Mouse (Mus musculus): ENCODE measurements around the gene Trim44. TPM values are rescaled to one million over a fixed set of nuclear protein-coding genes. Genes with fewer than 3 reads are reported as not detected.
A peak's percentile ranks its signal among the peaks of the same experiment; 100 is the strongest.

Gene Trim44
- total and polyA plus RNA-seq, 2 experiments from 2014 or later, result 41.2 to 116 TPM

DNA sequence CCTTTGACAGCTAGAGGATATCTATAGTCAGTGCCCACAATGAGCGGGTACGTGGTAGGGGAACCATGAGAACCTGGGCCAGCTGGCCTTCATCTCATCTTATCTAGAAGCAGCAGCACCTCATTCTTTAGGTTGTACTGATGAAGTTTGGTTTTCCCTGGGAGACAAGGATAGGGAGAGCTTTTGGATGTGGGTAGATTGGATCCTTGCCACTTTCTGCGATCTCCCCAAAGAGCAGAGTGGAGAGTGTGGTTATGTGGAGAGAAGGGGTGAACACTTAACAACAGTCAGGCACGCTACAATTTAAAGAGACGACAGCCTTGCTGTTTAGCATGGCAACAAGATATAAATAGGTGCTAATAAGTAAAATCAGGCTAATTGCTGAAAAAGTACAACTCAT, 119.0 kb downstream of the Trim44 start:
- H3K4me3 ChIP-seq (ENCODE audit: low read depth, low read length), result no peak overlapping the region
- TF ChIP-seq CTCF (IDR thresholded peaks at IDR 0.05; ENCODE audit: low read depth), result no peak
- no peak overlapping the region for H3K4me2 ChIP-seq (ENCODE audit: low read depth)
- no peak overlapping the region for H3K27ac ChIP-seq (ENCODE audit: low read depth, low read length)
- no peaks in the 10 kb centered on the region for H3K27me3 ChIP-seq (ENCODE audit: insufficient read depth, low read length)
- H3K4me1 ChIP-seq (ENCODE audit: insufficient read depth), result 0 out of 2 replicates have a peak, but pooled peaks cover 3% of the 10 kb centered on the region
- H3K36me3 ChIP-seq (ENCODE audit: insufficient read depth), result no peaks in the 10 kb centered on the region
- H3K9me3 ChIP-seq (ENCODE audit: low read length), result no peaks in the 10 kb centered on the region
- no peak for DNase-seq
- H3K9ac ChIP-seq, result no peak overlapping the region
- ATAC-seq, result no peak
- WGBS, result 73% methylated on average over 5 of the region's 5 CpGs

DNA sequence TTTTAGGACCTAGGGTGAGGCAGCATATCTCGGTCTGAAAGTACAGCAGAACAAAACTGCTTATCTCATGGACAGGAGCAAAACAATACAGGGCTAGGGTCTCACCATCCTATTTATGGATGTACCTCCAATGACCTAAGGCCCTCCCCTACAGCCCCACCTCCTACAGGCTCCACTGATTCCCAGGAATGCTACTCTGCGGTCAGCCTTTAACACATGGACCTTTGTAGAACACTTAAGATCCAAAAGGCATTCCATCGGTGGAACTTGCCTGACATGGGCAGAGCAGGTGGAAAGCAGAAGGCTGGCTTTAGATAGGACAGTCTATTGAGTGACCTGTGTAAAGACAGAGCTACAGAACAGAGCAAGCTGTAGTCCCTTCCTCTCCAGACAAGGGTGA, 120.3 kb downstream of the Trim44 start:
- no peaks in the 10 kb centered on the region for H3K36me3 ChIP-seq (ENCODE audit: insufficient read depth)
- H3K27ac ChIP-seq (ENCODE audit: low read depth, low read length), result no peak overlapping the region
- ATAC-seq, result no peak
- H3K9me3 ChIP-seq (ENCODE audit: low read length), result no peaks in the 10 kb centered on the region
- no peak overlapping the region for H3K4me3 ChIP-seq (ENCODE audit: low read depth, low read length)
- no peak overlapping the region for H3K9ac ChIP-seq
- WGBS, result 66% methylated on average over 3 of the region's 3 CpGs
- H3K27me3 ChIP-seq (ENCODE audit: insufficient read depth, low read length), result no peaks in the 10 kb centered on the region
- no peak for TF ChIP-seq CTCF (IDR thresholded peaks at IDR 0.05; ENCODE audit: low read depth)
- 0 out of 2 replicates have a peak, but pooled peaks cover 3% of the 10 kb centered on the region for H3K4me1 ChIP-seq (ENCODE audit: insufficient read depth)
- no peak overlapping the region for H3K4me2 ChIP-seq (ENCODE audit: low read depth)
- DNase-seq, result no peak

DNA sequence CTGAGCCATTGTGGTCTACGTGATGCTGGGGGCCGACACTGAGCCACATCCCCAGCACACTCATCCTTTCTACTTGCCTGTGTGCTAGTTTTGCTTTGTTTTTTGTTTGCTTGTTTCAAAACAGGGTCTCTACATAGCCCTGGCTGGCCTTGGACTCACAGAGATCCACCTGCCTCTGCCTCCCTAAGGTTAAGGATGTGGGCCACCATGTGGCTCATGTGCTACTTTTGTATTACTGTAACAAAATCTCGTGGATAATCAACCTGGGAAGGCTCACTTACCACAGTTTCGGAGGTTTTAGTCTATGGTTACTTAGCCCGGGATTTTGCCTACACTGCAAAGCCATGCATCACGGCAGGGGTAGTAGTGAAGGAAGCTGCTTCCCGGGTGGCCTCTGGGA, 125.5 kb downstream of the Trim44 start:
- Histone ChIP-seq H3K9ac (no peak overlapping the region), H3K36me3 (ENCODE audit: insufficient read depth) (no peaks in the 10 kb centered on the region), H3K27me3 (ENCODE audit: insufficient read depth, low read length) (no peaks in the 10 kb centered on the region), H3K27ac (ENCODE audit: low read depth, low read length) (no peak overlapping the region), H3K9me3 (ENCODE audit: low read length) (no peaks in the 10 kb centered on the region), H3K4me1 (ENCODE audit: insufficient read depth) (no peaks in the 10 kb centered on the region), H3K4me3 (ENCODE audit: low read depth, low read length) (no peak overlapping the region), H3K4me2 (ENCODE audit: low read depth) (no peak overlapping the region)
- no peak for TF ChIP-seq CTCF (IDR thresholded peaks at IDR 0.05; ENCODE audit: low read depth)
- DNase-seq, result no peak
- 83% methylated on average over 7 of the region's 7 CpGs for WGBS
- no peak for ATAC-seq

- H3K4me2 ChIP-seq (ENCODE audit: low read depth), result no peak overlapping the region
- no peak overlapping the region for H3K9ac ChIP-seq
- H3K4me3 ChIP-seq (ENCODE audit: low read depth, low read length), result no peak overlapping the region
- H3K27ac ChIP-seq (ENCODE audit: low read depth, low read length), result no peak overlapping the region
- WGBS, result 71% methylated on average over 7 of the region's 7 CpGs
- no peak for TF ChIP-seq CTCF (IDR thresholded peaks at IDR 0.05; ENCODE audit: low read depth)
- no peak for DNase-seq
- no peaks in the 10 kb centered on the region for H3K9me3 ChIP-seq (ENCODE audit: low read length)
- ATAC-seq, result no peak
- H3K4me1 ChIP-seq (ENCODE audit: insufficient read depth), result no peaks in the 10 kb centered on the region
- no peaks in the 10 kb centered on the region for H3K36me3 ChIP-seq (ENCODE audit: insufficient read depth)
- H3K27me3 ChIP-seq (ENCODE audit: insufficient read depth, low read length), result no peaks in the 10 kb centered on the region
Observed at GRCm38 (mm10) chr2:102279779-102280178, 127.8 kb downstream of the Trim44 start.

DNA sequence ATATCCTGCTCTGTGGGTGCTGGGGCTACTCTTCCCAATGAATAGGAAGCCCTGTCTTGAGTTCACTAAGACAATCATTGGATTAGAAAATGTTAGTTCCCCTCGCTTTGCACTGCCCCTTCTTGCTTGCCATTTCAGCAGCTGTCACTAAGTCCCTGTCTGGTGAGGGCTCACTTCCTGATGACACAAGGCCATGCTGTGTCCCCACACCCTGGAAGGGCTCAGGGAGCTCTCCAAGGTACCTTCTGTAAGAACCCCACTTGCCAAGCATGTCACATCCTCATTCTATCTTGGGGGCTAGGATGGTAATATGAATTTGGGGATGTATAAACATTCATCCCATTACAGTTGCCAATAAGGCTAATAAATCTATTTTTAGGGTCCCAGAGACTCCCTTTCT, 129.7 kb downstream of the Trim44 start:
- Histone ChIP-seq H3K9me3 (ENCODE audit: low read length) (no peaks in the 10 kb centered on the region), H3K4me3 (ENCODE audit: low read depth, low read length) (no peak overlapping the region), H3K36me3 (ENCODE audit: insufficient read depth) (no peaks in the 10 kb centered on the region), H3K4me2 (ENCODE audit: low read depth) (no peak overlapping the region), H3K27me3 (ENCODE audit: insufficient read depth, low read length) (no peaks in the 10 kb centered on the region), H3K27ac (ENCODE audit: low read depth, low read length) (no peak overlapping the region), H3K4me1 (ENCODE audit: insufficient read depth) (no peaks in the 10 kb centered on the region), H3K9ac (no peak overlapping the region)
- WGBS, result 38% methylated on average over 1 of the region's 1 CpGs
- DNase-seq, result no peak
- no peak for ATAC-seq
- no peak for TF ChIP-seq CTCF (IDR thresholded peaks at IDR 0.05; ENCODE audit: low read depth)

DNA sequence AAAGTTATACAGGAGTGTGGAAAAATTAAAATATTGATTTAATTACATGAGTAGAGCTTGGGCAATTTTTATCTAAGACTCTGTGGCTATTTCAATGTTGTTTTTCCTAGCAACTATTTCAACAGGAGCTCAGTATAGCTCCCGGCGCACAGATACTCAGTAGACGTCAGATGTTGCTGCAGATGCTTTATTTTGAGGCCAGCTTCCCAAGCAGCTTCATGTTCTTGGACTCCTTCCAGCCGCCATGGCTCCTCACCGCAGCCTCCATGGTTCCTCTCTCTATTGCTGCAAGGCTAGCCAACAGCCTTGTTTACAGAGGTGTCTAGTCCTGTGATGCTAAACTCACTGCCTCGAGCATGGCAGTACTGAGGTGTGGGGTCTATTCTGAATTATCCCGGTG, 134.3 kb downstream of the Trim44 start:
- Histone ChIP-seq H3K9me3 (ENCODE audit: low read length) (no peaks in the 10 kb centered on the region), H3K4me3 (ENCODE audit: low read depth, low read length) (no peak overlapping the region), H3K27me3 (ENCODE audit: insufficient read depth, low read length) (no peaks in the 10 kb centered on the region), H3K4me2 (ENCODE audit: low read depth) (no peak overlapping the region), H3K4me1 (ENCODE audit: insufficient read depth) (no peaks in the 10 kb centered on the region), H3K9ac (no peak overlapping the region), H3K27ac (ENCODE audit: low read depth, low read length) (no peak overlapping the region), H3K36me3 (ENCODE audit: insufficient read depth) (no peaks in the 10 kb centered on the region)
- no peak for TF ChIP-seq CTCF (IDR thresholded peaks at IDR 0.05; ENCODE audit: low read depth)
- peak; percentile 29 for ATAC-seq
- DNase-seq, result no peak
- 77% methylated on average over 7 of the region's 7 CpGs for WGBS

GRCm38 (mm10) chr2:102267582-102268339, 139.9 kb downstream of the Trim44 start:
- DNase-seq, result no peak
- ATAC-seq, result no peak
- WGBS, result 63% methylated on average over 13 of the region's 13 CpGs
- TF ChIP-seq CTCF (IDR thresholded peaks at IDR 0.05; ENCODE audit: low read depth), result no peak
- Histone ChIP-seq H3K36me3 (ENCODE audit: insufficient read depth) (no peaks in the 10 kb centered on the region), H3K4me1 (ENCODE audit: insufficient read depth) (no peaks in the 10 kb centered on the region), H3K4me2 (ENCODE audit: low read depth) (no peak overlapping the region), H3K27me3 (ENCODE audit: insufficient read depth, low read length) (no peaks in the 10 kb centered on the region), H3K4me3 (ENCODE audit: low read depth, low read length) (no peak overlapping the region), H3K9me3 (ENCODE audit: low read length) (no peaks in the 10 kb centered on the region), H3K27ac (ENCODE audit: low read depth, low read length) (no peak overlapping the region), H3K9ac (no peak overlapping the region)
